Mouse (Mus musculus): Measurements from ENCODE around the gene Gabra1.

Gabra1 gene

DNA sequence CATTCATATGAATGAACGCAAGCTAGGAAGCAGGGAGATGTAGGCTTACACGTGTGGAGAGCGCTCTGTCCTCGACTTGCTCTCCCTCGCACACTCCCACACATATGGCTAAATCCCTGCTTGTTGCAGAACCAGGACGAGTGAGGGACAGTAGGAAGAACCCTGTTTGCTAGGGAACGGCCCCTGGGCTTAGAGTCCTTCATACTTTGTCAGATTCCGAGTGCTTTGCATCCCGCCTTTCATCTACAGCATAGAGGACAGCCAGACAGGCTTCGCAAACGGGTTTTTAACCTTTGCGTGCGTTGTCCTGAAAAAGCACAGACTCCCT is at the start of gene Gabra1:
Gene Gabra1 (minus strand): TSS at position 106 of the 328 bp plus-strand sequence.
- DNase-seq (ENCODE audit: inconsistent age in 2 of 2, low spot score in 1 of 2): peak in 1 of 2 experiments; percentile 23

DNA sequence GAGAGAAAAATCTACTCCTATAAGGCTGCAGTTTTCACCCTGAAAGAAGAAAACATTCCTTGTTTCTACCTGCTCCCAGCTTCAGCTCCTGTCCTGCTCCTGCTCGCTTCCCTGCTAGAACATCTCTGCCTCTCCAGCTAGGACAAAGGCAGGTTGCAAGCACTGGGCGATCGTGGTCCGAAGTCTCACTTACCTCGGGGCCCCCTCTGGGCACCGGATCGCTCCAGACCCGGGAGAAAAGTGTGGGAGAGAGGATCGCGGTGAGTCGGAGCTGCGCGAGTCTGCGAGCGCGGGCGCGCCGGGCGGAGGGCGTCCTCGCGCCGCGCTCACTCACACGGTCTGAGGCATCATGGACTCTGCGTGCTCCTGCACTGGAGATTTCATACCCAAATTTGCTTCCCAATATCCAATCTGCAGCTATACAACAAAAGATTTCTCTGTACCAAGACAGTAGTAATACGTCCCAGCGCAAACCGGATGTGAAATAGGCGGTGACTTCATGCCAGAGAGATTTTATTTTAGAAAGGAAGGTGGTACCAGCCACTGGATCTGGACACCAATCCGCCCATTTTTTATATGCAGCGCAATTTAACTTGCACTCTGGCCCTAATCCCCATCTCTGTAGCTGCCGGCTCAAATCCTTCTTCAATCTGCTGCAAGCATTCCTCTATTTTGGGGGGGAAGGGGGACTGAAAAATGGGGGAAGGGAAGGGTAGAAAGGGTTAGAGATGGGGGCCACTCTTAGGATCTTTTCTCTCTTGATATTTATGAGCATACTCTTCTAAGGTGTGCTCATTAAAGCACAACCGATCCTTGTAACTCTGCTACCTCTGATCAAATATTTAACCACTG is 531 bp downstream of the Gabra1 start:
- peak in 1 of 2 experiments; percentile 46 for DNase-seq (ENCODE audit: inconsistent age in 2 of 2, low spot score in 1 of 2)

DNA sequence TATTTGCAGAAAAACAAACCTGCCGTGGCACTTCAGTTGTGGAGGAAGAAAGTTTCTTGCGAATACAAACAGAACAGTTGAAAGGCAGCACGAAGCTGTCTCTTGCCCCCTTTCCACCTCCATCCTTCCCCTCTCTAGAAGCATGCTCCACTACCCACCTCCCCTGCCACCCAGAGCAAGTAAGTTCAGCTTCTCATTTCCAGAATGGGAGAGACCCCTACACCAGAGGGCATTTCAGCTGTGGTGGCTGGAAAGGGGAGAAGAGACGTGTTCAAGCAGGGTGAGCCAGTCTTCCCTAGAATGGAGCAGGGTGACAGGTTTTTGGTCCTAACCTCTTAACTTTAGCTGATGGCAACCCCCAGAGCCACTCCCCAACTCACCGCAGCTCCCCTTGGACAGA is 1.3 kb downstream of the Gabra1 start:
- DNase-seq (ENCODE audit: inconsistent age in 2 of 2, low spot score in 1 of 2): peak in 1 of 2 experiments; percentile 17

DNA sequence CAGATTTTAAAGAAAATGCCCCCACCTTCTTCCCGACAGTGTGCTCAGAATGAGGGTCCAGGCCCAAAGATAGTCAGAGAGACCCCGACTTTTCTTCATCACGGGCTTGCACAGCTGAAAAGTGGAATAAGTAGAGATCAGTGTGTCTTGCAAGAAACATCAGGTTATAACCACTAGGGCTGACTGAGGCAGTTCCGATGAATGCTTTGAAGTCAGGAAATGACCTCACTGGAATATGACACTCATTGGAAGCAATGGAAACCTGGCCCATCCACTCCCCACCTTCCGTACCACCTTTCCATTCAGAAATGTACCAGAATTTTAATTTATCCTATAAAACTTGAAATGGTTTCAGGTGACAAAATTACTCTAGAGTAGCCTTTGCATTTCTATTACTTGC is 3.2 kb downstream of the Gabra1 start:
- no peak for DNase-seq (ENCODE audit: inconsistent age in 2 of 2, low spot score in 1 of 2)

DNA sequence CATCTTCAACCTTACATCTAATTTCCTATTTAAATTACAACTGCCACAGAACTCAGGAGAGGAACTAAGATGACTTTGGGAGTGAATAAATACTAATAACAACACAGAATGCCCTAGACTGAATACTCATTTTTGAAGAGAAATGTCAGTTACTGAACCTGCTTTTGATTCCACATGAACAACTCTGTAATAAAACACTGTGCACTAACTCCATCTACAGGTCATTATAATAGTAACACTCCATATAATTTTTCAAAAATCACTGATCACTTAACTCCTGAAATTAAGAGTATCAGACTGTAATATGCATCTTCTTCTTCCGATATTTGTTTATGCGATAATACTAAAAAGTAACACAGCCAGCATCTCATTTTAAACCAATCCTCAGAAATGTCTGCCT is 4.4 kb downstream of the Gabra1 start:
- DNase-seq (ENCODE audit: inconsistent age in 2 of 2, low spot score in 1 of 2): no peak

DNA sequence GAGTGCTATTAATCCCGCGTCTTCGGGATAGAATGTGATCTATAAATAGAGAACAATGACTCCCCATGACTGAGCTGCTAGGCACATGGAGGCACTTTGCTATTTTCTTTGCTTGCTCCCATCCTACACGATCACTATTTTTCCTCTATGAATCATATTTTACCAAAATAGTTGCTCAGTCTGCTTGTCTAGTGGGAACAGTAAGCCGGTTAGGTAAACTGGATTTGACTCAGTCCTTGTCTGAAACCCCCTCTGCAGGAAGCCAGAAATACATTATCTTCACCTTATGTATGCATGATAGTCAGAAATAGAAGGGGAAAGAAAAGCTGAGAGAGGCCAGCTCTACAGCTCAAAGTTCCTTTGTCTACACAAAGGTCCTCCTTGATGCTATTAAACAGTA is 31.3 kb downstream of the Gabra1 start:
- DNase-seq (ENCODE audit: inconsistent age in 2 of 2, low spot score in 1 of 2): no peak

DNA sequence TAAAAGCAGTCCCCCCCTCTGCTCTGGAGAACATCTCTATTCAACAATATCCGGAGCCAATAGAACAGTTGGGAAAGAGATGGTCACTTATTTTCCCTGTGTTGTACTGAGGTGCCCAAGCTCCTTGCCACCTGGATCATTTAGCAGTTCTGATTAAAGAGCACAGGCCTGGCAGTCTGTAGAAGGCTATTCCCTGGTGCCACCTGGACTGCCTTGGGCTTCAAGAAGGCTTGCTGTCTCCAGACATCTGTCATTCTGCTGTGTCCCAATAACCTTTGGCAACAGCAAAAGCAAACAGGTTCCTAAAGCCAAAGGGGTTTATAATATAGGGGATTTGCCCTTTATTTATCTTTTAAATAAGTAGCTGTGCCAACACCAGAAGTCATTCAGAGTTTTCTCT is 65.8 kb downstream of the Gabra1 start:
- DNase-seq (ENCODE audit: inconsistent age in 2 of 2, low spot score in 1 of 2): no peak

DNA sequence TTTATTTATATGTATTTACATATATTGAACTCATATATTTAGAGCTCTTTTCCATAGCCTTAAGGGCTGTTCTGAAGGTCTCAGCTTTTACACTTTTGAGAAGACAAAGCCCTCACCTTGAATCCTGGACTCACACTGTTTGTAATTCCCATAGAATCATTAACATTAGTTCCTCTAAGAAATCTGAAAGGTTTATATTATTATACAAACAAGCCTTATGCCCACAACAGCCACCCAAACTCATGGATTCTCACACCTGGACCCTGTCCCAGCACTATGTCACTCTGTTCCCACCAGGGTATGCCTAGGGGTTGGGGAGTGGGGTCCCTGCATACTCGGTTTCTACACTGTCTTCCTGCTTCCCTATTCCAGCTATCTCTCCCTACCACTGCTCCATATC is 72.7 kb downstream of the Gabra1 start:
- DNase-seq (ENCODE audit: inconsistent age in 2 of 2, low spot score in 1 of 2): no peak

DNA sequence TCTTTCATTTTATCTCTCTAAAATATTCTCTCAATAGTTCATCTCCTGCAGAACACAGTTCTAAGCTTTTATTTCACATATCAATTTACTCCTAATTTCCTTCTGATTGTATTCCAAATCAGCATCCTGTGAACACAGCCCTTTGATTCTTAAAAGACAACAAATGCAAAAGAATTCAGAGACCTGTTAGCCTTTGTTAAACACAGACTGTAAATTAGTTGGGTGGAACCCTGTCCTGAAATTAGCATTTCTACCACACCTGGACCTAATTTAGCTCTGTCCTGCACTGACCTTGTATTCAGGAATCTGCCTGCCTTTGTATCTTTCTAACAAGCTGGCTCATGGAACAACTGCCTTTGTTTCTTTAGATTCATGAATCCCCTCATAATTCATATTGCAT is 73.1 kb downstream of the Gabra1 start:
- DNase-seq (ENCODE audit: inconsistent age in 2 of 2, low spot score in 1 of 2): no peak

DNA sequence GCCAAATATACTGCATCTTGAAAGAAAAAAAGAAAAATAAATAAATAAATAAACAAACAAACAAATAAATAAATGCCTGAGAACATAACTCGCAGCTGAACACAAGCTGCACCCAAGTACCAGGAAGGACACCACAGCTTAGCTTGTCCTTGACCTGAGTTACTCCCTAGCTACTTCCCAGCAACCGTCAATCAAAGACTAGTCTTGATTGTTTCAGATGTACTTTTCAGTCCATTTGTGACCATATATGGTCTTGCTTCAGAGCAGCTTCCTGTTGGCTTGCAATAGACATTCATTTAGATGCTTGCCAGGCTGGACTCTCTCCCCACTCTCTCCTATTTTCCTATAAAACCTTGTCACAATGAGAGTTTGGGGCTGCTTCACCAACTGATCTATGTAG is 87.2 kb downstream of the Gabra1 start:
- no peak for DNase-seq (ENCODE audit: inconsistent age in 2 of 2, low spot score in 1 of 2)
